Mouse (Mus musculus): Measurements from ENCODE around the gene Trim66.

The Trim66 gene

DNA sequence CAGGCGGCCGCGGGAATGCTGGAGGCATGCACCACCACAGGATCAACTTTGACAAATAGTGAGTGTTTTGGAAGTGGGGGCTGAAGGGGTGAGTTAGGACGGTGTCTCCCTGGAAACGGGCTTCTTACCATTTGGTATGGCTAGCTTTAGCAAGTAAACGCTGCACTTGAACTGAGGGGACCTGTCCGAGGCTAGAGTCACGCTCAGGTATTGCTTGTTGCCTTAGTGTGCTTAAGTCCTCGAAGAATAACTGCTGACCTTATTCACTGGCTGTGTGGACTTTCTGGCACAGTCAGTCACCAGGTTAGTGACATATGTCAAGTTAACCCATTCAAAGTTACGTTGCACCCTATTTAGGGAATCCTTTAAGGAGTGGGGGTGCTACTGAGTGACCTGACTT, 12.0 kb upstream of the Trim66 start:
- DNase-seq: no peak

DNA sequence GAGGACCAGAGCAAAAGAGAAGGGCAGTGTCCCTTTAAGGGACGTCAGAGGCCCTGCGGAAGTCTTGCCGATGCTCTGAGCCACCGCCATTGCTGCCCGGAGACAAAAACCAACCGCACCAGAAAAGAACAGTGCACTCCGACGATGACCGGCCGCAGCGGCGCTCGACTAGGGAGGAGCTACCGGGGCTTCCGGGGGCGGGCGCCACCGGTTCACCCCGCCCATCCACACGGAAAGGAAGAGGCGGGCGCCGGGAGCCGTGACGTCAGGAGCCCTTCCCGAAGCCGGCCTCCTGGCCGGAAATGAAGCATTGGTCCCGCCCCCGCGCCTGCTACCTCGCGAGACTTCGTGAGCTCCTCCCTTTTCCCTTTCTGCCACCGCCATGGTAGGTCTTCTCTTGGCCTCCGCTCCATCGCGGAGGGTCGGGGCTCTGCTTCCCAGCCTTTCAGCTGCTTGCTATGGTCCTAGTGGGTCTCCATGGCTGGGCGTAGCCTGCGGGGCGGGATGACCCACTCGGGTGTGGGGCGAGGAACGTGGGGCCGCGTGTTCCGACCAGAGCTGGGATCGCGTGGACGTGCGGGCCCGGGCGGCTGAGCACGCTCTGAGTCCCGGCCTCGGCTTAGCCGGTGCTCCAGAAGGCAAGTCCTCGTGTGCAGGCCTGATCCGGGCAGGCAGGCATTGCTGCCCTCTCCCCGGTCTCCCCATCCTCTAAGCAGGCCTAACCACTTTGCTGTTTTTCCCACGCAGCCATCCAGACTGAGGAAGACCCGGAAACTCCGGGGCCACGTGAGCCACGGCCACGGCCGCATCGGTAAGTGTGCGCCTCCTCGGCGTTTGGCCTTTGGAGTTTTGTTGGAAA, 11.1 kb upstream of the Trim66 start, which contains the start of gene Rpl27a:
TSS of gene Rpl27a (plus strand) at position 310 of the 859 bp plus-strand sequence.
- DNase-seq: peak; percentile 98

DNA sequence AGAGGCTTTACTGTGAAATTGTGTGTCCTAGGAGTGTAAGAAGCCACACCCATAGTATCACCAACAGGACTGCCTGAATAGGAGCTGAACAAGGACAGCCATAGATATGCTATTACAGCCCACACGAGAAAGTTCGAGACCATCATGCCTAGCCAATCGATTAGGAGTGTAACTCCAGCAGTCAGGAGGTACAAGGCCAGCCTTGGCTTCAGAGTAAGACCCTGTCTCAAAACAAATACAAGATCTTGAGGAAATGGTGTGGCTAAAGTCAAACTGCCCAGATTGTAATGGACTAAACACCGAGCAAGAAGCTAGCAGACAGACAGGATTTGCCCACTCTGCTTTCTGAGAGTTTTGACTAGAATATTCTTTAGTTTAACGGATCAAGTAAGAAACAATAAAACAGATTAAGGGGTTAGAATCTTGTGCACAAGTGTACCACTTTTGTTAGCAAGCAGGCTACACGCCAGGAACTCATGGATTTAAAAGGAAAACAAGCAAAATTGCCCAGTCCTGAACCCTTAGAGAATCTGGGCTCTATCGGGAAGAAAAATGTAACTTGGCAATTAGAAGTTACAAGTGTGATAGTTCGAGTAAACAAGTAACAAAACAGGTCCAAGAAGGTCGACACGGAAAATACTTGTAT, 10.2 kb upstream of the Trim66 start:
- DNase-seq: no peak

DNA sequence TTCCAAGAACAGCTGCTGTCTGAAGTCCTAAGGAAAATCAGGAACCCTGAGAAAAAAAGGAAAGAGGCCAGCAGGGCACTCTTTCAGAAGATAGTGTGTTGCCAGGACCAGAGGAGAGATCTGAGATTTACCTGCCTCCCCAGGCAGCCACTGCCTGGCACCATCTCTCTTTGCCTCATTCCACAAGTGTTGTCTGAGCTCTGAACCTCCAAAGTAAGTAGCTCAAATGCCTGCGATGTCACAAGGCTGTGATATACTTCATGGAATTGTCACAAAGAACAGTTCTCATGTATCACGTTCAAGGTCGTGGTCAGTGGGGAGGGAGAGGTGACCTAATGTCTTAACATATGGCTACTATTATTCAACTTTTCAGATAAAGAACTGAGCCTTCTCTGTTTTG, 8.6 kb upstream of the Trim66 start:
- no peak for DNase-seq

DNA sequence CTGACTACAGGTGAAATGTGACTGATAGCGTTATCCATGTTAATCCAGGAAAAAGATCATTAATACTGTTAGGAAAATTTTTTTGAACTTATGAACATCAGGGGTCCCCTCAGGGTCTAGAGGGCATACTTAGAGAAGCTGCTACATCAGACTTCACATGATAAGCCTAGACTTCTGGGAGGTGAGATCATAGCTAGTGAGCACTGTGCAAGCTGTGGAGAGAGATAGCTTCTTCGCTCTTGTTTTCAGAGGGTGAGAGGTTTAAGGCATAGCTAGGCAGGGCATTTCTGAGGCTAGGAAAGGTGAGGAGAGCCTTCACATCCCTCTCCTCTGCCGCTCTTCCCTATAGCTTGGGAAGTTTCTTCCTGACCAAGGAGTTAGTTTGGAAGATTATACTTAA, 3.9 kb upstream of the Trim66 start:
- DNase-seq: no peak

DNA sequence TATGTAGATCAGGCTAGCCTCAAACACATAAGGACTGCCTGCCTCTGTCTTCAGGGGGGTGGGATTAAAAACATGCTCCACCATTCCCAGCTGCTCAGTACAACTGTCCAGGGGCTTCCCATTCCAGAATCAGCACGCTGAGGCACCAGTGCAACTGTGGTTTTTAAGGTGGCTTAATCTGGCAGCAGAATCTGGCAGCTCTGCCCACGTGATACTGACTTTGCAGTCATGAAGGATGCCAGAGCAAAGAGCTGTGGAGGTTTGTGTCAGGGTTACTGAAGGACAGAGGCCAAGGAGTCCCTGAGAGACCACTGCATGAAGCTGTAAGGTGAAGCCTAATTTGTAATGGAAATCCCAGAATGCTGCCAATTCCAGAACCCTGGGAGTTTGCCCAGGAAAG, 2.9 kb upstream of the Trim66 start:
- DNase-seq: peak; percentile 27

DNA sequence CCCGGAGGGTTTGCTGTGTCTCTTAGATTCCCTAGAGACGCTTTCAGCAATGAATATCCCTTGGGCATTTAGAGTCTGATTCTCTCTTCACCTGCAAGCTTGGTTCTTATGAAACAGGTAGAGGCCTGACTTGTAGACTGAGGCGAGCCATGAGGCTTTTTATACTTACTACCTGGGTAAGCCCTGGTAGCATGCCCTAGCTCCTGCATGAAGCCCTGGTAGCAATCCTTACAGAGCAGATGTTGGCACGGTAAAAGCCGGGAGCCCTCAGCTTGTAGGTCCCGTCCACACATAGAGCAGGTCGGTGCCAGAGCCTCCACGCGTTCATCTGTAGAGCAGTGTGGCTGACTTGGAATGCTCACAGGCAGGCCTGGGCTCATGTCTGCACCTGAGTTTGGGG, 362 bp downstream of the Trim66 start:
- no peak for DNase-seq

DNA sequence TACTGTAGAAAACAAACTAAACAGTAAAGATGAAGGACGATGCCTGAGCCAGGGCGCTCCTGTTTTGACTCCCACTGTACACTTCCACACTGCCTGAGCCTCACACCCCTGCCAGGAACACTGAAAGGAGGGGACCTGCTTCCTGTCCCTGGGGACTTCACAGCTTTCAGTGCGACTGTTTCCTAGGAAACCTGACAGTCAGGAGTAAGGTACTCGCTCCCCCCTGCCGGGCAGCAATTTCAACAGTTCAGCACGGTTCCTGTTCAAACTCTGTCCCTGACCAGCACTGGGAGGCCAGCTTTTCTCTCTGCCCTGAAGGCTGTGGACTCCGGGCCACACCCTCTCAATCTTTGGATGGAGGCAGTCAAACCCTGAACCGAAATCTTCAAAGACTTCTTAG, 815 bp downstream of the Trim66 start:
- DNase-seq: no peak

DNA sequence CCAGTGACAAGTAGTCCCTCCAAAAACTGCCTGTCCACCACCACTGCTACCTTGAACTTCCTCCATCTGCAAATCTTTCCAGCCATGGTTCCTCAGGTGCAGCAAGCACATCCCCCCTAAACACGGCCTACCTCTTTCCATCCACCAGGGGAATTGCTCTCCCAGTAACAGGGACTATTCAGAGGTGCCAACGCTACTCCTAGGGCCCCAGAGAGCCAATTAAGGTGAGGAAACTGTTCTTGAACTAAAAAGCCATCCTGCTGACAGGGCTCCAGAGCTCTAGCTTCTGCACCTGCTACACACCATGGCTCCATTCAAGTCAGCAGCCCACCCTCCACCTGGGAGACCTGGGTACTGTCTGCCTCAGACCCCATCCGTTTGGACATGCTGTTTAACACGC, 10.4 kb downstream of the Trim66 start:
- no peak for DNase-seq

DNA sequence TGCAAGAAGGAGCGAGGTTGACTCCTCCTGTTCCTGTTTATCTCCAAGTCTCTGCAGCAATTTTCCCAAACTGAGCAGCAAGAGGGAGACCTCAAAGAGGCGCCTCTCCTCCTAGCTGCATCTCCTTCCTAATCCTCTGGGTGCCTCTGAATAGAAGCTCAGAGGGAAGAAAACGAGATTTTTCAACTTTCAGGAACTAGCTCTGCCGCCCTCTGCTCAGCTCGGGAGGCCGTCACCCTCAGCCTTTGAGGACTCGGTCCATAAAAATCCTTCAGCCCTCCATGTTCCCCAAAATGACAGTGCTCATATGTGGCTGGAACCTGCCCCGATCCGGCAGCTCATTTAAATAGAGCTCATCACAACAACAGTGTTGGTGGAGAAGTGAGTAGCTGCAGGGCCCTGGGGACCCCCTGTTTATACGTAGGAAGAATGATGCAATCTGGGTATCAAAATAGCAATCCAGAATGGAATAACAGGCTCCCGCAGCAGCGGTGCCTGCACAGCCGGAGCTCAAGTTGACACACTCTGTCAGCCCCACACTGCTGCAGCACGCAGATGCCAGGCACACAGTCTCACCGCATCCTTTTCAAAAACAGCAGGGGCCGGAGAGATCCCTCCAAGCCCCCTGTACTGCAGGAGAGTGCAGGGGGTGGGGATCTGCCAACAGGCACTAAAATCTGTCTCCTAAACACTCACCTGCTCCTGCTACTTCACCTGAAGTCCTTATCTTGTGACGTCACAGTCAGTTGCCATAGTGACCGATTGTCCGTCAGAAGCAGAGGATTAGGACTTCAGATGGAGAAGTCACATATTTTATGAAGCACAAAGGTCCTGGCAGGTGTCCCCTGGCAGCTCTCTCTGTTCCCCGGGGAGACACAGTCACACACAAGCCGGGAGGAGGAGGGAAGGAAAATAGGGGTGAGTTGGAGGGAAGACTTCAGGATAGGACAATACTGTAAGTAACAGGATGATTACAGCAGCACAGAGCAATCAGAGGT, 14.3 kb downstream of the Trim66 start:
- no peak for DNase-seq

DNA sequence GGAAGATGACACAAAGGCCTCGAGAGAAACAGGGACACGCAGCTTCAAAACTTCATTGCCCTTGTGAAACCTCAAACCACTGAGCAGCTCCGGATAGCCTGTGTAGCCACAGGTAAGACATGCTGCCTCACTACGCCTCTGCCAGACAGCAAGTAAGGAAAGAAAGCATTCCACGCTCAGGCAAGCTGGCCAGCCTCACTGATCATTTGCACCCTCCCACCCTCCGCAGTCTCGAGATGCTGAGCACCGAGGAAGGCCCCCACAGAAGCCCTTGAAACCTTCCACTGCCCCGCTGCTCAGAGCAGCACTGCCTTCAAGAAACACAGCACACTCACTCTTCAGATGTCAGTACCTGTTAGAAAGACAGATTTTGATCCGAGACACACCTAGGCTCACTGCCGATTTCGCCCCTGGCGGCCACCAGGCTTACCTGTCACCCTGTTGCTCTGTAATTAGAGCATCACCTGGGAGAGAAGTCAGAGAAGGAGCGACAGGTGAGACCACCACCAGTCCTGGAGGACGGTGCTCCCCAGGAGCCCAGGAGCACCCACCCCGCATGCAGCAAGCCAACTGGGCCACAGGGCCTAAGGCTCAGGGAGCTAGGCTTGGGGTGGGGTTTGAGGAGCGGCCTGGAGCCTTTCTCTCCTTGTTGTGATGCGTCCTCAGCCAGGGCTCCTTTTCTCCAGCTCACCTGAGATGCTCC, 15.2 kb downstream of the Trim66 start:
- no peak for DNase-seq

DNA sequence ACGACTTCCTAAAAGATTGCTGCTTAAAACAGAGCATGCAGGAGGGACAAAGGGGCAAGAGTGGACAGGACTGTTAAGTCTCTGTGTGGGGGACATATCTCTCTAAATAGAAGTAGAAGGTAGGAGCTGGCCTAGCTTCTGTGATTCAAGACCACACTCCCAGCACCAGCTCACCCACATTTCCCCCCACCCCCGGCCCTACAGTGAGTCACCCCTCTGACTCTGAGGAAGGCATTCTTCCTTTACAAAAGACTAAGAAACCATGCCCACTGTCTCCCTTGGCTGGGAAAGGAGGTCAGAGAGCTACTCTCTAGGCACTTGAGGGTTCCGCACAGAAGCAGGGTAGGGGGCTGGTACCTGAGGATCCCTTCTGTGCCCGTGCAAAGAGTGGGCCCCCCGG, 23.7 kb downstream of the Trim66 start:
- no peak for DNase-seq

DNA sequence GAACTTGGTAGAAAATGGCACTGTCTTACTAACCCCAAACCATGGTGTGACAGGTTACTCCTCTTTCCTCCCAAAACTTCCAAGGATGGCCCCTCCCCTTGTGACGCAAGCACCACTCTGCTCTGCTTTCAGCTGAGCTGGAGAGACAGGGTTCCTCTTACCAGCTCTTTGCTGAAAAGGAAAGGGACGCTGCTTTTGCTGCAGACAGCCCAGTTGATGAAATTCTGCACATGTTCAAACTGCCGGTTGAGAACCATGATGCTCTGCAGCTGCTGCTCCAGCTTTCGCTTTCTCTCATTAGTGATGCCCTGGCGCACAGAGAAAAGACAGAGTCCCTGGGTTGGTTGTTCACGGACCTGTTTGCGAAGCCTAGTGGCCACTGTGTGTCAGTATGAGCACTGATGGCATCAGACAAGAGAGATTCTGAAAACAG, 27.2 kb downstream of the Trim66 start:
- DNase-seq: no peak

DNA sequence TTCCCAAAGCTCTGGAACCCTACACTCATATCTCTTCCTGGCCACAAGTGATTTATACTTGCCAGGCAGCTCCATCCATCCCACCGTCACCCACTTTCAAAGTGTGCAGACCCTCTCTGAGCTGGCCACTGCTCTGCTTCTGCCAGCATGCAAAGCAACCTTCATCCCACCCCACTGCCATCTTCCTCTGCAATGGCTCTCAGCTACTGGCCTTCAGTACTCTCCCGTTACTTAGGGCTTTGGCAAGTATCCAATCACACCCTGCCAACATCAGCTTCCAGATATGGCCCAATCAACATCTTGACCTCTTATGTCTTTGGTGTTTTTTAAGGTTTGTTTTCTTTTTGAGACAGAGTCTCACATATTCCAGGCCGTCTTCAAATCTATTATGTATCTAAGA, 30.0 kb downstream of the Trim66 start:
- DNase-seq: no peak

DNA sequence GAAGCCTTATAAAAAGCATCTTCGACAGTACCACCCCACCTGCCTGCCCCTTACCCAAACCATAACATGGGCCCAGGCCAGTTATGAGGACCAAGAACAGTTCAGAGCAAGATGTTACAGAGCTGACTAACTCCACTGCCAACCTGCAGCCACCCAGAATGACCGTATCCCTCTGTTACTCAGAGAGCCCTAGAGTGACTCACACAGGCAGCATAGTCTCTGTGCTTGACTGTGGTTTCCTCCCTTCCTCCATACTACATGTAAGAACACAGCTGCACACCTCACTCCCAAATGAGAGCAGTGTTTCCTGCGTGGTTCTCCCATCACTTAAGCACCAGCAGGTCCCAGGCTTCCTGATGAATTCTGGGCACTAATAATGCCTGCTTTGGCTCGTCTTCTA, 37.2 kb downstream of the Trim66 start:
- no peak for DNase-seq

DNA sequence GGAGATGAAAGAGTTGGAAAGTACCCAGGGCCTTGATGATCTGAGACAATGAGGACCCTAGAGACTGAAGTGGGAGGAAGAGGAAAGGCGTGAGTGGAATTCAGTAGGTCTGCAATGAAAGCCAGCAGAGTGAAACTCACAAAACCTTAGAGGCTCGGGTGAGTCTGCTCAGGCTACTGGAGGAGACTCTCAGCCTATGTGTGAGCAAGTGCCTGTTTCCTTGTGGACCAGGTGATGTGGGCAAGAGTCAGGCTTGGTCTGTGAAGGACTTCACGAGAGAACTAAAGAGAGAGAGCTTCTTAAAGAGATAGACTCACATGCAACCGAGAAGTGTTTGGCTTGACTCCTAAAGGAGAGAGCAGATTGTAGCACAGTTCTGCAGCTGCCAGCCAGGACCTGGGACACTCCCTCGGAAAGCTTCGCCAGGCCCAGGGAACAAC, 39.7 kb downstream of the Trim66 start:
- no peak for DNase-seq

DNA sequence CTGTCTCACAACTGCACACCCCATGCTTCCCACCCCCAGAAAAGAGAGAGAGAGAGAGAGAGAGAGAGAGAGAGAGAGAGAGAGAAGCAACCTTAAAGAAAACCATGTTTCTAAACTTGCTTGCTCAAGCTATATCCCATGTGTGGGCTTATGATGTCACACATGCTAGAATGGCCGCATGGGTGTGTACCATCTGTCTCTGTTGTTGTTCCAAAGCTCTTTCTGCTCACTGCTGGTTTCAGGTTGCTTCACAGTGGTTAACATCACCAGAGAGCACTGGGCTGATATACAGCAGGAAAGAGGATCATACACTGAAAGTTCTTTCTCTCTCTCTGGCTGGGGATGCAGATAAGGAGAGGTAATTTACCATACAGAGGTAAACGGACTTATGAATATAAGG, 40.3 kb downstream of the Trim66 start:
- DNase-seq: no peak

DNA sequence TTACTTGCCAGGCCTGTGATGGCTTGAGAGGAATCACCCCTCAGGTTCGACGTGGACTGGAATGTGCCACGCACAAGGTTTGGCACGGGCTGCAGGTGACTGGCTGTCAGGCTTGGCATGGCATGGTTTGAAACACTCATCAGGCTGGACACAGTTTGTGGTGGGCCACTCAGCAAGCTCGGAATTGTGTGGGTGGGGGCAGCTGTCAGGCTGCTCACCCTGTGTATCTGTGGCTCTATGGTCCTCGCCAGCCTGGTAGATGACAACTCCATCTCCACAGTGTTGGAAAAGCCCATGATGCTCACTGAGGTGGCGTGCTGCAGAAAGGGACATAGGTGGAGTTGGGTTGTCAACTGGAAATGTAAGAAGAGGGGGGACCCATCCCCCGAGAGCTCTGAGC, 47.2 kb downstream of the Trim66 start:
- DNase-seq: no peak

DNA sequence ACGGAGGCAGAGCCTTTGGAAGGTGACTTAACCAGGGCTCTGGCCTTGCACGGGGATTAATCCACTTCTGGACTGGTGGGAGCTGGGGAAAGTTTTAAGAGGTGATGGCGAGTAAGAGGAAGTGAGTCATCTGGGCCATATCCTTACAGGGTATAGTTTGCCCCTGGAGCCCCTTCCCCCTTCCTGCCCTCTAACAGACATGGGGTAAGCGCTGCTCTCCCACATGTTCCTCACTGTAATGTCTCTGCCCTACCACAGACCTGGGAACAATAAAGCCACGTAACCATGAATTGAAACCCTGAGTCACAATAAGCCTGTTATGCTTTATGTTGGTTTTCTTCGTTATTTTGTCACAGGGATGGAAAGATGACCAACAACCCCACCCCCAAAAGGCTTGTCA, 51.4 kb downstream of the Trim66 start:
- no peak for DNase-seq

DNA sequence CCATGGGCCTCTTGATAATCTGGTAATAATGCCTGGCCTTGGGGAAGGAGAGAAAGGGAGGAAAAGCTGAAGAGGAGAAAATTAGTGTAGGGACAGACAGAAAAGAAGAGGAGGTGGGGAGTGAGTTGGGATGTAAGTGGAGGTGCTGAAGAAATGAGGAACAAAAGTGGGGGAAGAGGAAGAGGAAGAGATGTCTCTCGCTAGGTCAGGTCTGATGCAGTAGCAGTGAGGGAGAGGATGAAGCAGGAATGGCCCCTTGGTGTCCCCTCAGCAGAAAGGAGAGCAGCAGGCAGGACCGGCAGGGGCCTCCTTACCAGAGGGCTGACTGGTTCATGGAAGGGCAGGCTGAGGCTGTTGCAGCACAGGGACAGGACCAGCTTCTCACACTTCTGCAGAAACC, 52.2 kb downstream of the Trim66 start:
- DNase-seq: no peak

DNA sequence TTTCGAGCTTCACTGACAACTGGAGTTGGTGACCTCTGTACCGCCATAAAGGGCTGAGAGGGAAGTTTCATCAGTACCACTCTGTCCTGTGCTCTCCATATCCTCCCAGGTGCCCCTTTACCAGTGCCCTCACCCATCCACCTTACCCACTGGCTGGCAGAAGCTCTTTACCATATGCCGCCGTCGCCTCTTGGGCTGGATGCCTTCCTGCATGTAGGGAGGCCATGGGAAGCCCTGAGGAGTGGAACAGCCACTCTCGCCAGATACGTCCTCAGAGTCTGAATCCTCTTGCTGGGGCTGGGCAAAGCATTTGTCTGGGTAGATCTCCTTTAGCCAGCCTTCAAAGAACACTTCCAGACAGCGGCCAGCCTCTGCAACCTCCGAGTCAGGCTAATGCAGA, 53.1 kb downstream of the Trim66 start:
- DNase-seq: no peak

DNA sequence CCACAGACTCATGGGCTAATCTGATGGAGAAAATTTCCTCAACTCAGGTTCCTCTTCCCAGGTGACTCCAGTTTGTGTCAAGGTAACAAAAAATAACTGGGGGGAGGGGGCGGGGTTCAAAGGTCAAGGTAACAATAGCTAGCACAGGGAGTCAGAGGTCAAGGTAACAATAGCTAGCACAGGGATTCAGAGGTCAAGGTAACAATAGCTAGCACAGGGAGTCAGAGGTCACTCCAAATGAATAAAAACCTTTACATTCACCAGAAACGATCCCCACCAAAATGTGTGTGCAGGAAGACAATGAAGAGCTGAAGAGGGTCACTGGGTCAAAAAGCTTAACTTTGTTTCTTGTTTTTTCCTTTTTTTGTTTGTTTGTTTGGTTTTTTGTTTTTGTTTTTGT, 59.9 kb downstream of the Trim66 start:
- no peak for DNase-seq

DNA sequence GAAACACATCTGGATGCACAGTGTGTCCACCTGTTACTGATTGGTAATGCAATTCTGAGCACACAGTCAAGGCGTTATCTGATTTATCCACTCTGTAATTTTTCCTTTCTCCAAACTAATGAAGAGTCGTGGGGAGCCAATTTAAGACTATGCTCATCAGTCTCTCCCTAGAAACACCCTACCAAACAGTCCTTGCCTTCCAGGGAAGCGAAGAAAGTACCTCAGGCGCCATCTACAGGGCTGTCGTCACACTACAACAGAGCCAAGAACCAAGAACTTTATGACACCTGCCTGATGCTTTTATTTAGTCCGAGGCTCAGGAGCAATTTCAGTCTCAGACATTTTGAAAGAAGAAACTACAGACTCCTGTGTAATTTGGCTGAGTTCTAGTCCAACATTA, 62.9 kb downstream of the Trim66 start:
- DNase-seq: peak; percentile 53
